Mouse (Mus musculus) c-Kit-positive CD71-negative TER-119-negative erythroid progenitor cells, embryonic 14.5 days (primary cell): ENCODE results near the gene Plbd2.
"Not testable (repeated sequence)": the region's sequence is repeated elsewhere in the genome, so short reads cannot be mapped to it uniquely, and the experiment has no call there.

Source experiments
- DNase-seq: peaks from one replicate; pipeline ENCODE4 v3.0.0-alpha.2; 2013; ENCODE audit warnings: low read depth

The Plbd2 gene

DNA sequence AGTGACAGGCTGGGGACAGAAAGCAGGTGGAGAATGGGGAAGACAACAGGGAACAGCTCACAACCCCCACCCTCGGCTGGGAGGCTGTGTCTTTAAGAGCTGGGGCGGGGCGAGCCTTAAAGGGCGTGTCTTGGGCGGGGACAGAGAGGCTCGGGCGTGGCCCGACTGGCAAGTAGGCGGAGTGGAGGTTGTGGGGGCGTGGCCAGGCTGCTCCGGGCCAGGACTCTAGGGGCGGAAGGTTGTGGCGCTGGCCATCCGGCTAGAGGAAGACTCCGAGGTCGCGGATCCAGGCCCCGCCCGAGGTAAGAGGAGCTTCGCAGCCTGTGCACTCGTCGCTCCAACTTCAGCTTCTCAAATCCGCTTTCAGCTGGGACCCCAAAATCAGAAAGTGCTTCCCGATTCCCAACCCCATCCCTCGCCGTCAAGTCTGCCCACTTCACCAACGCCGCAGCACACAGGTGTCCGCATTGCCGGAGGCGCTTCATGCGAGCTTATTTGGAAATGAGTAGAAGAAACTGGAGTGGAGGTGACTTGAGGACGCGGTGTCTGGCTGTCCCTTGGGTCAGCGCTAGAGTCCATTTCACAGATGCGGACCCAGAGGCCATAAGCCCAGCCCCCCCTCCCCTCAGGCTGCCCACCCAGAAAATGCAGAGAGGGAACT is 7.7 kb upstream of the Plbd2 start, which contains the start of gene Slc8b1:
Gene Slc8b1, plus strand, starts transcription at position 187 of the 661 bp plus-strand sequence.
- DNase-seq = peak; percentile 86

DNA sequence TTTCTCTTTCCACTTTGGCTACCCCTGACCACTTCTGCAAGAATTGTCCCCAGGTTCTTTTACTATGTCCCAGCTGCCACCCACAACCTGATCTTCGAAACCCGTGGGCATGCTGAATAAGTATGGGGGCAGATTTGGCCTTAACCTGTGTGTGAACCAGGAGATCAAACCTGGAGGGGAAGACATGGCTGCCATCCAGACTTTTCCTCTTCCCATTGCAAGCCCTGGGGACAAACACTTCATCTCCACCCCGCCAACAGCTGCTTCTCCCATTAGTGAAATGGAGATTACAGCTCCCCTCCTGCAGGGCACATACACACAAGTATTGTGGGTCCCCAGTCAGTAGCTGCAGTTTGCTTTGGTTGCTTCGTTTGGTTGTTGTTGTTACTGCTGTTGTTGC is 3.9 kb upstream of the Plbd2 start:
- no peak for DNase-seq

DNA sequence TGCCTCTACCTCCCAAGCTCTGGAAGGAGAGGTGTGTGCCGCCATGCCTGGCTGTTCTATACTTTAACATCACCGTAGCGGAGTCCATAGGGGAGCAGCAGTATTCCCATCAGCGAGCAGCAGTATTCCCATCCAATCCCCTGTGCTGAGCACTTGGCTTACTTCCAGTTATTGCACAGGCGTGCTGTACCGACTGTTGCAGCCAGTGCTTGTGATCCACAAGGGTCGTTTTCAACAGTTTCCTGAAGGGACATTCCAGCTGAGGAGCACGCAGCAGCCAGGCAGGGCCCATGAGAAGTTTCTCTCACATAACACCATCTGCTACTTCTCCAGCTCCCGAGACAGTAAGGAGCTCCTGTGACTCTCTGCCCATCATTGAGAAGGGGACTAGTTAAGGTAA is 3.1 kb upstream of the Plbd2 start:
- DNase-seq = no peak

DNA sequence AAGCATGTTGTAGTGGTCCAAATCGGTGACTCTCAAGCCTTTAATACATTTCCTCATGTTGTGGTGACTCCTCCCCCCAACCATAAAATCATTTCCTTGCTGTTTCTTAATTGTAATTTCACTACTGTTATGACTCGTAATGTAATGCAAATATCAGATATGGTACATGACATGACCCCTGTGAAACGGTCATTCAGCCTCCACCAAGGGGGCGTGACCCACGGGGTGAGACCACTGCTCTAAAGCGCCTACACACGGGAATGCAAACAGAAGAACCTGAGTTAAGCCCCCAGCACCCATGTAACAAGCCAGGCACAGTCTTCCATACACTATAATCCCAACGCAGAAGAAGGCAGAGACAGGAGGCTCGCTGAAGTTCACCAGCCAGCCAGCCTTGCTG is 2.4 kb upstream of the Plbd2 start:
- DNase-seq = no peak

DNA sequence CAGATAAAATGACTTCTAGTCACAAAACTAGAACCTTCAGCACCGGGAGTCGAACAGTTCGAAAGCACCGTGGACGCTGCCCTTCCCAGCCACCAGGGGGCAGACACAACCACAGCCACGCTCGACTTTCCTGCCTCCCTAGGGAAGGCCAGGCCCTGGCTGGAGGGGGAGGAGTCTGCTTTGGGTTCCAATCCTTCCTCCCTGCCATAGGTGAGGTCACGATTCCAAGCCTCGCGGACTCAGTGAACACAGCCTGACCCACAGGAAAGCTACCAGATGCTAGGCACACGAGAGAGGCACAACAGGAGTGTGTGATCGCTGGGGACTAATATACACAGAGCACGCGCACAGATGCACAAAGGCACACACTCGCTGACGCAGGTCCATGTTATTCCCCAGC is 1.9 kb upstream of the Plbd2 start:
- no peak for DNase-seq

DNA sequence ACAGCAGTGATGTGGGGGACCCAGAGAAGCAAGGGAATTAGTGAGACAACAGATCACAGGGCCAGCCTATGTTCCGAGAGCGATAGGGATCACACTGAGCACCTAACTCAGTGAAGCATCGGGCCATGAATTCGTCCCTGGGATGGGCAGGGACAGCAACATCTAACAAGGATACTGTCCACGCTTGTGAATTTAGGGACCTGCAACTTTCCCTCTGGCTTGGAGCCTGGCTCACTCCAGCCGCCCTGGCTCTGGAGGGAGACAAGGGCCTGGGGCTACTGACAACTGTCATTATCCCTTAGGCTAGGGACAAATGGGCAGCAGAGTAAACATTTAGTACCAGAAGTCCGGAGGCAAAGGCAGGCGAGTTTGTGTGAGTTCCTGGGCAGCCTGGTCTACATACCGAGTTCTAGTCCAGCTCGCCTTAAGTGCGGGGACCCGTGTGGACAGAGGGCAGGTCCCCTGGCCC is 716 bp downstream of the Plbd2 start:
- DNase-seq = no peak

DNA sequence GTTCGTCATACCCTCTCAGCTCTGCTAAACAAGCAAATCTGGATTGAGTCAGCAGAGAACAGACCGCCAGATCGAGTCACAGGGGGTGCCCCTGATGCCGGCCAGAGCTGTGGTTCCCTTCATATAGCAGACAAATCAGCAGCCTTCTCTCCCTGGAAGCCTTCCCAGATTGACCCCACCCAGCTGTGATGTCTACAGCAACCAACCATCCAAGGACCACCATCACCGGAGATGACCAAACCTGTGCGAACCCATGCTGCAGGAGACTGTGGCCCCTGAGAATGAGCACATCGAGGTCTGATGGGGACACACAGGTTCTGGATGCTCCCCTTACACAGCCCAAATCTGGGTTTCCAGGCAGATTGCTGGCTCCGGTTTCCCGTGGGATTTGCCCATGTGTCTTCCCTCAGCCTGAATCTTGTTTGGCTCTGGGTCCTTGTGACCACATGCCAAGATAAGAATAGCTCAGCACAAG is 1.2 kb downstream of the Plbd2 start:
- DNase-seq = no peak

DNA sequence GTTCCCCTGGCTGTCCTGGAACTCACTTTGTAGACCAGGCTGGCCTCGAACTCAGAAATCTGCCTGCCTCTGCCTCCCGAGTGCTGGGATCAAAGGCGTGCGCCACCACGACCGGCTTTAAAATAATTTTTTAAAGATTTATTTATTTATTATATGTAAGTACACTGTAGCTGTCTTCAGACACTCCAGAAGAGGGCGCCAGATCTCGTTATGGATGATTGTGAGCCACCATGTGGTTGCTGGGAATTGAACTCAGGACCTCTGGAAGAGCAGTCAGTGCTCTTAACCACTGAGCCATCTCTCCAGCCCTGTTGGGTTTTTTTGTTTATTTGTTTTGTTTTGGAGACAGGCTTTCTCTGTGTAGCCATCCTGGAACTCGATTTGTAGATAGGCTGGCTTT is 2.8 kb downstream of the Plbd2 start:
- DNase-seq = not testable (repeated sequence)

DNA sequence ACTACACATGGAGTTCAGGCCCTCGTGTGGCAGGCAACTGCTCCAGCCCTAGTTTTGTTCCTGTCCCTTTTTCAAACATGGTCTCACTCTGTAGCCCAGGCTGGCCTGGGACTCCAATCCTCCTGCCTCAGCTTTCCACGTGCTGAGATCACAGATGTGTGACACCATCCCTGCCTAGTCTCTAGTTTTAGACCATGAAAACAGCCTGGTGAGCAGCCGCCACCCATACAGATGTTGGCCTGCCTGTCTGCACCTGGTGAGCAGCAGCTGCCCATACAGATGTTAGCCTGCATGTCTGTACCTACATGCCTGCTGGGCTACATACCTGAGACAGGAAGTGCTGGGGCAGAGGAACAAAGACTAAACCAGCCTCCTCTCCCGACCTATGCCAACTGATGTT is 4.2 kb downstream of the Plbd2 start:
- DNase-seq = no peak

DNA sequence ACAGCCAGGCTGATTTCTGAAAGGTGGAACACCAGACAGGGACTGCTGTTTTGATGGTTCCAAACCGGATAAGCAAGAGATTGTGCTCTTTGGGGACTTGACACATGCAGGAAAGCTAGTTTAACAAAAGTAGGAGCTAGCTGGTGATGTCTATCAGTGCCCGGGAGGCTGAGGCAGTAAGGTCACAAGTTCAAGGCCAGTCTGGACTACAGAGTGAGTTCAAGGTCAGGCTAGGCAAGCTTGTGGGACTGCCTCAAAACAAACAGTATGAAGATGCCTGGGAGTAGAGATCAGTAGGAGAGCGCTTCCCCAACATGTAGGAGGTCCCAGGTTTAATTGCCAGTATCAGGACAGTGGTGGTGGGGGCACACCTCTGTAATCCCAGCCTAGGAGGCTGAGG is 6.4 kb downstream of the Plbd2 start:
- no peak for DNase-seq

DNA sequence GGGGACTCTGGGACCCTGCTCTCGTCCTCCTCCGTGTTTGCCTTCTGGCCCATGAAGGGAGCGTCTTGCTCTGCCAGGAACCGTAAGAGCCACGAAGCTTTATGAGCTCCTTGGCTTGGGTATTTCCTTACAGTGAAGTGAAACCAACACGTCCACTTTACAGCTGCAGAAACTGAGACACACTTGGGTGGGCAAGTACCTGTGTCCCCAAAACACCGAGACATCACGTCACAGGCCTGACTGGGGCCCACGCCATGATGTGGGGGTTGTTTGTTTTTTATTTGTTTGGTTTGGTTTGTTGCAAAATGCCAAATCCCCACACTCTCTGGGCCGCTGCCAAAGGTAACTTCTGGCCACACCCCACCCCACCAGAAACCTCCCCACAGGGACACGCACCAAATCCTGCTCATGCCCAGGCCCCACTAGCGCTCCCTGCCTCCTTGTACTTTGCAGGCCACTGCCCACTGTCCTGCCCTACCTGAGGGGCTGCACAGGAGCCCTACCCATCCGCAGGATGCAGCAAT is 7.7 kb downstream of the Plbd2 start:
- DNase-seq = no peak

DNA sequence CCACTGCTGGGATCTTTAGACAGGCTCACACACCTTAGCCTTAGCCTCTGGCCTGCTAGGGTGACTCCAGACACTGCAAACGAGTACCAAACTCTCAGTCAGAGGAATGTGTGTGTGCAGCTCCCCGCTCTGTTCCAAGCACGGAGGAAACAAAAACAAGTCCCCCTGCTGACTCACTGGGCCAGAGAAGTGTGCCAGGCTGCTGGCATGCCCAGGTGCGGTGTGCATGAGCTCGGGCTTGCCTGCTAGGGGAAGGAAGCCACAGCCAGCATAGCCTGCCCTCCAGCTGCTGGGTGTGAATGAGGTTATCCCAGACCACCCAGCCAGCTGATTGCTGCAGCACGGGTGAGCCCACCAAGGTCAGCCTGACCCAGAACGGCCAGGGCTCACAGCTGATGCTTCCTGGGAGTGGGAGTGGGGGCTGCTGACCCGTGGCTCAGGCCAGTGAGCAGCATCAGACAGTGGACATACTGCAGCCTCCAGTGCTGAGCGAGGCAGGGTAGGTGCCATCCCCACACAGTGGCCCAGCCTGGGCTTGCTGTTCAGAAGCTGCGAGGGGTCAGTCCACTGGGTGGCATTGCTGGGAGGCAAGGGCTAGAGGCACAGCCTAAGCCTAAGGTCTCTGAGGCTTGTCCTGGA is 8.2 kb downstream of the Plbd2 start:
- no peak for DNase-seq

DNA sequence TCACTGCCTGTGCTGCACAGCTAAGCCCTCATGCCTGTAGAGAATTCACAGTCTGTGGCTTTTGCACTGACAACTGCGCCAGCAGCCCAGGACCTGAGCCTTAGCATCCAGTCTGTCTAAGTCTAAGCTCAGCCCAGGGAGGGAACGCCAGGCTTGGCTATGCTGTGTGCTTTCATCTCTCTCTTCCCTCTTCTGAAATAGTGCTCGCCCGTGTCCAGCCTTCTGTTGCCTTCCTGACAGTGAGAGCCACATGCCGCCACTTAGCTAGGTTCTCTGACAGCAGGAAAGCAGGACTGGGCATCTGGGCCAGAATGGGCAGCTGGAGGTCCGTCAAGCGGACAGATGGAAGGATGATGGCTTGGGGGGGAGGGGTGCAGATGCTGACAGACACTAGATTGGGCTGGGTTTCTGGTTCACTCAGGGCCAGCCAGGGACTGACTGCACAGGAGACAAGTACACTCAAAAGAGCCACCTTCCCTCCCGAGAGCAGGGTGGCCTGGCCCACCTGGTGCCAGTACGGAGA is 9.5 kb downstream of the Plbd2 start:
- DNase-seq = no peak

DNA sequence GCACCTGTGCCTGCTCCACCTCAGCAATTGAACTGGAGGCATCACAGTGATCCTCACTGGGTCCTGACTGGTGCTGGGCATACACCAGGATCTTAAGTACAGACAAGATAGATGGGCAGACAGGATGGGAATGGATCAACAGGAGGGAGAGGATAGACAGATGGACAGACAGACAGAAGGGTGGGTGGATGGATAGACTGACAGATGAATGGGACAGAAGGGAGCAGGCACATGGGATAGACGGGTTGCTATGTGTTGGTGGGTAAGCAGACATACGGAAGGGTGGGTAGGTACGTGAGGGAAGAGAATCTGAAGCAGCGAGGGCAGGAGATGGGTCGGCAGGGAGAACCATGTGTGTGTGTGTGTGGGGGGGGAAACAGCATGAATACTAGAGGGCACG is 10.0 kb downstream of the Plbd2 start:
- DNase-seq = no peak

DNA sequence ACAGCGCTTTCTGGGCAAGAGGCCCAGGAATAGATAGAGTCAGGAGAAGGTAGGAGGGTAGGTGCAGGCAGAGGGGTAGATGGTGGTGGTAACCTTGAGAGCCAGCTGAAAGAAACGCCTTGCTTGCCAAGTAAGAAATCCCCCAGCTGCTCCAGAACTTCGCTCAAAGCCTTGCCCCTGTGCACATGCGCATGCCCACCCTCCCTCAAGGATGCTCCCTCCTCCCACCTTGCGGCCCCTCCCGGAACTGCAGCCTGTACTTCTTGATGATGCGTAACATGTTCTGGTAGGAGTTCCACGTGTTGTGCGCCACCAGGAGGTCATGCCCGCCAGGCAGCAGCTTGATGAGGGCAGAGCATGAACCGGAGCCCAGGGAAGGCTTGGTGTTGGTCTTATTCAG is 11.0 kb downstream of the Plbd2 start:
- no peak for DNase-seq

DNA sequence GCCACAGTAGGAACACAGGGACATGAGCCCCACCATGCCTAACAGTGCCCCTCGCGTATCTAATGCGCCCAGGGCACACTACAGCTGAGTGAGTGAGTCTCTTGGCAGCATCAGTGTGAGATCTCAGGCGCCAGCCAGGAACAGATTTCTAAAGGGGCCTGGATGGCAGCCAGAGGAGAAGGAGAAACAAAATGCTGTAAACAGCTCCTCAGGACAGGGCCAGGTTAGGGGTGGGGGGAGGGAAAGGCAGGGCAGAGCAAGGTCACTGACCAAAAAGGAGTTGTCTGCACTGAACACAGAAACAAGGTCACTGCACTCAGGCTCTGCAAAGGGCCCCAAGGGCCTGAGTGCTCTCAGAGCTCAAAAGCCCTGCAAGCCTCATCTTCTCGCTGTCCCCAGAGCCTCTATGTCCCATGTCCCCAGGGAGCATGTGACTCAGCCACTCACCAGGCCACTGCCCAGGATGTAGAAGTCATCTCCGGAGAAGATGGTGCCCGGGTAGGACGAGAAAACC is 12.7 kb downstream of the Plbd2 start:
- DNase-seq = no peak

DNA sequence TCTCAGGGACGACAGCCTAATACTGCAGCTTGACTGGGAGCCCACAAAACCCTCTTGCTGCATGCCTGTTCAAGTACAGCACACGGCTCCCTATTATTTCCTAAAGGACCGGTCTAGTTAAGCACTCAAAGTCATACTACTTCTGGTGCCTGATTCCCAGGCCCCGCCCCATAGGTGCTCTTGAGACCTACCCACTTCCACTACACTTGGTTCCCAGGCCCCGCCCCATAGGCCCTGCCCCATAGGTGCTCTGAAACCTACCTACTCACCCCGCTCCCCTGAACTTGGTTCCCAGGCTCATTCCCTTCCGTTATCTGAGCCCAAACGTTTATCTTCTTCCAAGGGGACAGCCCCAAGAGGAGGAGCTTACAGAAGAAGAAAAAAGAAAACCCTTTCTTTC is 15.6 kb downstream of the Plbd2 start:
- no peak for DNase-seq

DNA sequence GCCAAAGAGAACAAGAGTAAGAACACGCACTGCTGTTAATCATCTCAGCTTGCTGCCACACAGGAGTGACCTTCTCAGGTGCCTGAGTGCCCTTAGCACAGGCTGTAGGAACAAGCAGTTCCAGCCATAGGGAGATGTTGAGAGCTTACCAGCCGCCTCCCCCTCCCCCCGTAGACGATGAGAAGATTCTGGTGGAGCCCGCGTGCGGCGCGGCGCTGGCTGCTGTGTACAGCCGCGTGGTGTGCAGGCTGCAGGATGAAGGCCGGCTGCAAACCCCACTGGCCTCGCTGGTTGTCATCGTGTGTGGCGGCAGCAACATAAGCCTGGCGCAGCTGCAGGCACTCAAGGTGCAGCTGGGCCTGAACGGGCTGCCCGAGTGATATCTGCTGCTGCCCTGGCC is 20.0 kb downstream of the Plbd2 start:
- no peak for DNase-seq

DNA sequence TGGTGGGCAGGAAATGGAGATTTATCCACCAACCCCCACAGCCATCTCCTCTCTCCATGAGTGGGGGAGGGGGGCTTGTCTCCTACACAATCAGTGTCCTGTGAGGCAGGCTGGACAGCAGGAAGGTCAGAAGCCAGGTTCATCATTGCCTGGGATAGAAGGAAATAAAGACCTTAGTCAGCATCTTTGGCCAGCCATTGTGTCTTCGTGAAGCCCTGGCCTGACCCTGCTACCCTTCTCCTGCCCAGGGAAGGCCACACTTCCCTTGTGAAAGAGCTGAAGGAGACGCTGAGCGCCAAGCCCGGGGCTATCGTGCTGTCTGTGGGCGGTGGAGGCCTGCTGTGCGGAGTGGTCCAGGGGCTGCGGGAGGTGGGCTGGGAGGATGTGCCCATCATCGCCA is 22.2 kb downstream of the Plbd2 start:
- no peak for DNase-seq

DNA sequence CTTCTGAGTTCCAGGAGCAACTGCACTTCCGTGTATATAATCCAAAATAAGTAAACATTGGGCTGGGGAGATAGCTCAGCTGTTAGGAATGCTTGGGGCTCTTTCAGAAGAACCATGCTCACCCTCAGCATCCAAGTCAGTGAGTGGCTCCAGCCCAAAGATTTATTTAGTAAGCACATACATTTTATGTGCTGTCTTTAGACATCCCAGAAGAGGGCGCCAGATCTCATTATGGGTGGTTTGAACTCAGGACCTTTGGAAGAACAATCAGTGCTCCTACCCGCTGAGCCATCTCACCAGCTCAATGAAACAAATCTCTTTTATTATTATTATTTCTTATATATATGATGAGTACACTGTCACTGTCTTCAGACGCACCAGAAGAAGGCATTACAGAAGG is 23.9 kb downstream of the Plbd2 start:
- DNase-seq = no peak

DNA sequence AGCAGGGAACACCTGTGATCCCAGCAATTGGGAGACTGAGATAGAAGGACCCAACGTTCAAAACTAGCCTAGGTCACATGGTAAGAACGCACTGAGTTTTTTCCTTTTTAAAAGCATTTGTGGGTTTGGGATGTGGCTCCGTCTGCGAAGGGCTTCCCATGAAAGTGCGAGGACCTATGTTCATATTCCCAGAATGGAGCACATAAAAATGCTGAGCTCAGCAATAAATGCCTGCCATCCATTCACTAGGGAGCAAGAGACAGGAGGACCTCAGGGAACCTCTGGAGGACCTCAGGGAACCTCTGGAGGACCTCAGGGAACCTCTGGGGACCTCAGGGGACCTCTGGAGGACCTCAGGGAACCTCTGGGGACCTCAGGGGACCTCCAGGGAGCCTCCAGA is 25.4 kb downstream of the Plbd2 start:
- no peak for DNase-seq

DNA sequence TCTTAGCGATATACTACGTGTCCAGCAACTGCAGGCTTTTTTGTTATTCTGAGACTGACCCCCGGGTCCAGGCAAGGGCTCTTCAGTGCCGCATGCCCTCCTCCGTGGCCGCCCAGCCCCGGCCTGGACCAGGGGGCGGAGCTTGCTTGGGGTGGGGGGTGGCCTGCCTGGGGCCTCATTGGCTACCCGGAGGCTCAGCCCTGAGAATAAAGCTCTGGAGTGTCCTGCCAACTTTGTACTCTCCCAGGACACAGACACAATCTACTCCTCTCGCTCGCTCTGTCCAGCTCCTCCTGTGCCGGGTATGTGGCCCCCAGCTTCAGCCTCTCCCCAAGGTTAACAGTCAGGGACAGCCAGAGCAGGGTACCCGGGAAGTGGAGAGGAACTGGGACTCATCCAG is 27.1 kb downstream of the Plbd2 start, which contains the start of gene Sds:
Gene Sds, plus strand, starts transcription at position 231 of the 400 bp plus-strand sequence.
- no peak for DNase-seq

DNA sequence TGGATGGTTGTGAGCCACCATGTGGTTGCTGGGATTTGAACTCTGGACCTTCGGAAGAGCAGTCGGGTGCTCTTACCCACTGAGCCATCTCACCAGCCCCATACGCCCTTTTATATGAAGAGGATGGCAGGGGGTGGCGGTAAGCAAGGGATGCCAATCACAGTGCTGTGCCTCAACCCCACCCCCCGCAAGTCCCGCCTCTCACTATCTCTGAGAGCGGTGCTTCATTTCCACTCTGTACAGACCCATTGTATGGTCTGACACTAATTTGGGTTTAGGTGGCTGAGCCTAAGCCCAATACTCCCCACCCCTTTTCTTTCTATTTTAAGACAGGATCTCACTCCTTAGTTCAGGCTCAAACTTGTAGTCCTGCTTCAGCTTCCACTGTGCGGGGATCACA is 27.6 kb downstream of the Plbd2 start:
- DNase-seq = no peak
